8 mouse cellular contexts compared by ENCODE assay signal in the genomic region with DNA sequence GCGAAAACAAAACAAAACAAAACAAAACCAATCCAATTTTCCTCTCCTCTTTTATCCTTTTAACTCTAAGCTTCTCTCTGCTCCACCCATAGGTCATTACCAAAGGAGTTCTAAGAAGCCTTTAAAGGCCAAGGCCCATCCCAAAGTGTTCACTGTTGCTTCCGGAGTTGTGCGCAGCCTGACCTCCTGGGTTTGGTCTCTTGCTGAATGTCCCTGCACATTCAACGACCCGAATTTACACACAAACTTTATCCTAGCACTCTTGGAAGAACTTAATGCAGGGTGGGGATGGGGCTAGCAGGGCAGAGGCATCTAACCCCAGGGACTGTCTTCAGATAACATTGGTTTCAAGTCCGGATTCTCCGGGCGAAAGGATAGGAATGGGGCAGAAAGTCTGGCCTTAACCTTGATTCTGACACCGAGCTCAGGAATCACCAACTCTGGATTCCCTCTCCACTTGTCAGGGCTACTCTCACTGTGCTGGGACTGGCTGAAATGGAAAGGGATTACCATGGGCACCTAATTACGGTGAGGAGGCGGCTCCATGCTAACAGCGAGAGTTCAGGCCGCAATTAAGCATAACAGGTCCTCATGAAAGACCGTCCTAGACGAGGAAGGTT. TPM values are rescaled to one million over a fixed set of nuclear protein-coding genes. Genes with fewer than 3 reads are reported as not detected.
DNase-seq lines count a peak whose midpoint lies in the region; ATAC-seq and TF ChIP-seq lines count a peak whose summit lies in the region.

No protein-coding gene starts in this region.

- TF ChIP-seq CTCF in testis, adult 2 months (IDR thresholded peaks at IDR 0.05; ENCODE audit: control insufficient read depth, insufficient read depth, insufficient replicate concordance, low read depth, low read length): no peak
- no peak for TF ChIP-seq CTCF in lung, postnatal 0 days (IDR thresholded peaks at IDR 0.05)

- peak overlapping the region; percentile 70 for H3K9ac ChIP-seq in embryonic facial prominence, embryonic 15.5 days
- peak overlapping the region; percentile 61 for H3K9ac ChIP-seq in intestine, embryonic 15.5 days
- H3K9ac ChIP-seq in lung, postnatal 0 days (replicated peaks; ENCODE audit: low read depth): peak overlapping the region; percentile 78

- peak overlapping the region; percentile 95 for H3K27ac ChIP-seq in testis, adult 2 months (ENCODE audit: control insufficient read depth, insufficient read depth, low read depth, low read length)
- H3K27ac ChIP-seq in embryonic facial prominence, embryonic 15.5 days (replicated peaks): peak overlapping the region; percentile 96
- H3K27ac ChIP-seq in intestine, embryonic 15.5 days: peak overlapping the region; percentile 89
- peak overlapping the region; percentile 95 for H3K27ac ChIP-seq in lung, postnatal 0 days (ENCODE audit: low read length)

- peak overlapping the region; percentile 96 for H3K4me3 ChIP-seq in testis, adult 2 months (ENCODE audit: control insufficient read depth, low read depth, low read length)
- H3K4me3 ChIP-seq in embryonic facial prominence, embryonic 15.5 days (replicated peaks): peak overlapping the region; percentile 65
- peak overlapping the region; percentile 67 for H3K4me3 ChIP-seq in intestine, embryonic 15.5 days (replicated peaks)
- peak overlapping the region; percentile 77 for H3K4me3 ChIP-seq in lung, postnatal 0 days (ENCODE audit: low read depth, low read length)

- WGBS in embryonic facial prominence, embryonic 15.5 days: 20% methylated on average over 15 of the region's 15 CpGs
- 20% methylated on average over 15 of the region's 15 CpGs for WGBS in intestine, embryonic 15.5 days
- 14% methylated on average over 15 of the region's 15 CpGs for WGBS in lung, postnatal 0 days

- TF ChIP-seq EP300 in lung, postnatal 0 days (IDR thresholded peaks at IDR 0.05): no peak

- H3K36me3 ChIP-seq in testis, adult 2 months (ENCODE audit: control insufficient read depth, insufficient read depth, low read length): no peaks in the 10 kb centered on the region
- H3K36me3 ChIP-seq in embryonic facial prominence, embryonic 15.5 days: peaks cover 20% of the 10 kb centered on the region
- peaks cover 12% of the 10 kb centered on the region for H3K36me3 ChIP-seq in intestine, embryonic 15.5 days
- 0 out of 2 replicates have a peak, but pooled peaks cover 3% of the 10 kb centered on the region for H3K36me3 ChIP-seq in lung, postnatal 0 days (ENCODE audit: insufficient read depth, low read length)

- H3K27me3 ChIP-seq in testis, adult 2 months (ENCODE audit: control insufficient read depth, insufficient read depth, low read length): no peaks in the 10 kb centered on the region
- H3K27me3 ChIP-seq in embryonic facial prominence, embryonic 15.5 days: no peaks in the 10 kb centered on the region
- no peaks in the 10 kb centered on the region for H3K27me3 ChIP-seq in intestine, embryonic 15.5 days (replicated peaks)
- no peaks in the 10 kb centered on the region for H3K27me3 ChIP-seq in lung, postnatal 0 days (replicated peaks; ENCODE audit: insufficient read depth, low read length)

- peaks cover 3% of the 10 kb centered on the region; the same call in 1 of the 2 replicates for H3K4me1 ChIP-seq in testis, adult 2 months (ENCODE audit: control insufficient read depth, insufficient read depth, low read length)
- peaks cover 26% of the 10 kb centered on the region for H3K4me1 ChIP-seq in embryonic facial prominence, embryonic 15.5 days
- peaks cover 22% of the 10 kb centered on the region for H3K4me1 ChIP-seq in intestine, embryonic 15.5 days (replicated peaks)
- H3K4me1 ChIP-seq in lung, postnatal 0 days (ENCODE audit: insufficient read depth, low read depth, low read length): peaks cover 9% of the 10 kb centered on the region; the same call in 1 of the 2 replicates

- no peak for DNase-seq in testis, postnatal 14 days (ENCODE audit: low spot score)
- peak; percentile 37 for DNase-seq in lung, postnatal 0 days (ENCODE audit: low spot score)
- DNase-seq in frontal cortex, postnatal 14 days (ENCODE audit: low spot score in 2 of 2): no peak
- DNase-seq in ovary, postnatal 36 days (ENCODE audit: low spot score): no peak
- no peak for DNase-seq in B cell, adult 2 months

- H3K9me3 ChIP-seq in embryonic facial prominence, embryonic 15.5 days (replicated peaks): no peaks in the 10 kb centered on the region
- H3K9me3 ChIP-seq in intestine, embryonic 15.5 days: no peaks in the 10 kb centered on the region
- no peaks in the 10 kb centered on the region for H3K9me3 ChIP-seq in lung, postnatal 0 days (ENCODE audit: low read length)

- ATAC-seq in embryonic facial prominence, embryonic 15.5 days (ENCODE audit: insufficient number of reproducible peaks, low FRiP score, low TSS enrichment, low read depth): no peak
- ATAC-seq in intestine, embryonic 15.5 days: peak; percentile 0; the same call in 1 of the 2 replicates
- no peak for ATAC-seq in lung, postnatal 0 days

- TF ChIP-seq POLR2A in testis, adult 2 months (IDR thresholded peaks at IDR 0.05; ENCODE audit: control insufficient read depth, low read depth, low read length): no peak

- H3K4me2 ChIP-seq in embryonic facial prominence, embryonic 15.5 days (replicated peaks): peak overlapping the region; percentile 72
- peak overlapping the region; percentile 72 for H3K4me2 ChIP-seq in intestine, embryonic 15.5 days (replicated peaks)
- H3K4me2 ChIP-seq in lung, postnatal 0 days (replicated peaks; ENCODE audit: low read depth, low read length): peak overlapping the region; percentile 85

RNA-seq across cellular contexts. Expression of a gene that starts 0.6 kb away (rescaled TPM):
- 32.1 and 262 TPM in 2 replicates for polyA plus RNA-seq in testis, adult 2 months (2012; rRNA removed)
- 31.8 and 34.2 TPM in 2 replicates for polyA plus RNA-seq in embryonic facial prominence, embryonic 15.5 days (2015; fragmentation: Nextera tagmentation; extraction: Ambion mirVana)
- polyA plus RNA-seq in intestine, embryonic 15.5 days (2015; fragmentation: Nextera tagmentation; extraction: Ambion mirVana): 24.1 and 25.3 TPM in 2 replicates
- polyA plus RNA-seq in lung, postnatal 0 days (2015; fragmentation: Nextera tagmentation; extraction: Ambion mirVana): 22.9 and 23.6 TPM in 2 replicates

RNA-seq across cellular contexts. Expression of a gene that starts 0.7 kb away (rescaled TPM):
- polyA plus RNA-seq in testis, adult 2 months (2012; rRNA removed): 0.64 and 1.7 TPM in 2 replicates
- polyA plus RNA-seq in embryonic facial prominence, embryonic 15.5 days (2015; fragmentation: Nextera tagmentation; extraction: Ambion mirVana): 1.1 and 1.4 TPM in 2 replicates
- polyA plus RNA-seq in intestine, embryonic 15.5 days (2015; fragmentation: Nextera tagmentation; extraction: Ambion mirVana): 0.34 and 0.87 TPM in 2 replicates
- polyA plus RNA-seq in lung, postnatal 0 days (2015; fragmentation: Nextera tagmentation; extraction: Ambion mirVana): 0.25 and 0.86 TPM in 2 replicates

RNA-seq across cellular contexts. Expression of a gene that starts 10.1 kb away (rescaled TPM):
- 18.2 and 38.8 TPM in 2 replicates for polyA plus RNA-seq in testis, adult 2 months (2012; rRNA removed)
- polyA plus RNA-seq in embryonic facial prominence, embryonic 15.5 days (2015; fragmentation: Nextera tagmentation; extraction: Ambion mirVana): 3.6 and 4.2 TPM in 2 replicates
- polyA plus RNA-seq in intestine, embryonic 15.5 days (2015; fragmentation: Nextera tagmentation; extraction: Ambion mirVana): 2.3 and 3.0 TPM in 2 replicates
- 2.2 and 4.3 TPM in 2 replicates for polyA plus RNA-seq in lung, postnatal 0 days (2015; fragmentation: Nextera tagmentation; extraction: Ambion mirVana)

RNA-seq across cellular contexts. Expression of a gene that starts 11.3 kb away (rescaled TPM):
- 0.16 and 0.40 TPM in 2 replicates for polyA plus RNA-seq in testis, adult 2 months (2012; rRNA removed)
- 3.2 and 3.5 TPM in 2 replicates for polyA plus RNA-seq in embryonic facial prominence, embryonic 15.5 days (2015; fragmentation: Nextera tagmentation; extraction: Ambion mirVana)
- 2.2 and 2.8 TPM in 2 replicates for polyA plus RNA-seq in intestine, embryonic 15.5 days (2015; fragmentation: Nextera tagmentation; extraction: Ambion mirVana)
- 6.0 and 7.8 TPM in 2 replicates for polyA plus RNA-seq in lung, postnatal 0 days (2015; fragmentation: Nextera tagmentation; extraction: Ambion mirVana)

RNA-seq across cellular contexts. Expression of a gene that starts 15.0 kb away (rescaled TPM):
- polyA plus RNA-seq in testis, adult 2 months (2012; rRNA removed): 16.0 and 20.7 TPM in 2 replicates
- polyA plus RNA-seq in embryonic facial prominence, embryonic 15.5 days (2015; fragmentation: Nextera tagmentation; extraction: Ambion mirVana): 58.6 and 59.9 TPM in 2 replicates
- 46.0 and 46.2 TPM in 2 replicates for polyA plus RNA-seq in intestine, embryonic 15.5 days (2015; fragmentation: Nextera tagmentation; extraction: Ambion mirVana)
- polyA plus RNA-seq in lung, postnatal 0 days (2015; fragmentation: Nextera tagmentation; extraction: Ambion mirVana): 27.5 and 28.9 TPM in 2 replicates
